Mouse (Mus musculus) heart, embryonic 14.5 days (tissue): ENCODE data around the gene Atg101. TPM values are rescaled to one million over a fixed set of nuclear protein-coding genes. Genes with fewer than 3 reads are reported as not detected.

ENCODE experiments used
- ATAC-seq: fragments of 200-750 bp; cut with Nextera tagmentation; 2 replicates; pipeline ENCODE4 v1.8.0; 2017; ENCODE audit warnings: low read depth, moderate TSS enrichment; ENCODE audit not compliant: insufficient number of reproducible peaks, insufficient read depth, low FRiP score
- H3K27ac ChIP-seq, 2 experiments: fragments of 200-500 bp in 1 of 2; fragments of 300-500 bp in 1 of 2; sonication (generic) in 1 of 2; replicated peaks in 1 of 2; 2 replicates each; pipeline ENCODE4 v1.5.1; 2012 to 2014; ENCODE audit warnings: low read depth in 2 of 2, low read length in 2 of 2, control low read depth in 1 of 2, mild to moderate bottlenecking in 1 of 2, mixed read lengths in 1 of 2; ENCODE audit not compliant: control insufficient read depth in 1 of 2, insufficient read depth in 1 of 2
- H3K27me3 ChIP-seq: fragments of 300-500 bp; sonication (generic); 2 replicates; pipeline ENCODE4 v1.6.1; 2014; ENCODE audit warnings: mild to moderate bottlenecking, low read length, control low read depth; ENCODE audit not compliant: control insufficient read depth, insufficient read depth
- H3K36me3 ChIP-seq: fragments of 300-500 bp; sonication (generic); 2 replicates; pipeline ENCODE4 v1.6.1; 2014; ENCODE audit warnings: mild to moderate bottlenecking, control low read depth, low read length, mixed read lengths; ENCODE audit not compliant: control insufficient read depth, insufficient read depth
- H3K4me1 ChIP-seq, 2 experiments: fragments of 200-500 bp in 1 of 2; fragments of 300-500 bp in 1 of 2; sonication (generic) in 1 of 2; 2 replicates each; pipeline ENCODE4 v1.6.1; 2012 to 2014; ENCODE audit warnings: low read length in 2 of 2, control low read depth in 1 of 2, mixed read lengths in 1 of 2; ENCODE audit not compliant: control insufficient read depth in 2 of 2, insufficient read depth in 2 of 2
- H3K4me2 ChIP-seq: fragments of 300-500 bp; sonication (generic); 2 replicates; pipeline ENCODE4 v1.6.1; 2014; ENCODE audit warnings: mild to moderate bottlenecking, low read length
- H3K4me3 ChIP-seq, 2 experiments: fragments of 200-500 bp in 1 of 2; fragments of 300-500 bp in 1 of 2; sonication (generic) in 1 of 2; 2 replicates each; pipeline ENCODE4 v1.5.1; 2012 to 2014; ENCODE audit warnings: low read length in 2 of 2, mild to moderate bottlenecking in 2 of 2, control low read depth in 1 of 2, low read depth in 1 of 2, moderate library complexity in 1 of 2; ENCODE audit not compliant: control insufficient read depth in 1 of 2, insufficient read depth in 1 of 2
- H3K9ac ChIP-seq: fragments of 300-500 bp; sonication (generic); 2 replicates; pipeline ENCODE4 v1.6.1; 2014; ENCODE audit warnings: mild to moderate bottlenecking, low read length
- H3K9me3 ChIP-seq: fragments of 300-500 bp; sonication (generic); 2 replicates; pipeline ENCODE4 v1.6.1; 2016; ENCODE audit warnings: low read length, control low read depth; ENCODE audit not compliant: control insufficient read depth
- WGBS: fragments of 180-500 bp; shearing (Covaris S2); extraction: QIAGEN DNeasy Blood & Tissue Kit; methylation state at CpG from one replicate; pipeline ENCODE4 v1.1.7; 2014; 5-methylcytosine and 5-hydroxymethylcytosine counted together
- polyA plus RNA-seq: library from polyadenylated mRNA; unstranded; fragments of >200 nt; fragmentation: Nextera tagmentation; extraction: Ambion mirVana; gene quantifications from 2 replicates; pipeline ENCODE4 v1.2.1, GENCODE M21; 2014

The Atg101 gene
- polyA plus RNA-seq, 1 experiment from 2014 or later = 50.4 TPM

- 0 out of 2 replicates have a peak within 1 kb of the TSS, but pooled peaks have one; percentile 8 for H3K4me2 ChIP-seq
- H3K9ac ChIP-seq = no peak within 1 kb of the TSS
- ATAC-seq = no peak
- peaks cover 9 to 12% of the 10 kb centered on the region in 2 experiments for H3K4me1 ChIP-seq
- H3K9me3 ChIP-seq = no peaks in the 10 kb centered on the region
- H3K36me3 ChIP-seq = peaks cover 41% of the 10 kb centered on the region
- no peak within 1 kb of the TSS for H3K27ac ChIP-seq
- 38% methylated on average over 18 of the region's 18 CpGs for WGBS
- H3K27me3 ChIP-seq = no peaks in the 10 kb centered on the region
- H3K4me3 ChIP-seq = no peak within 1 kb of the TSS
Observed at GRCm38 (mm10) chr15:101293025-101293621, 9.1 kb downstream of the Atg101 start, which contains the start of gene 6030408B16Rik. Gene 6030408B16Rik, plus strand, starts transcription at chr15:101293212.

GRCm38 (mm10) chr15:101294028-101294894 lies 10.2 kb downstream of the Atg101 start:
- Histone ChIP-seq H3K4me3 (no peak overlapping the region), H3K9me3 (no peaks in the 10 kb centered on the region), H3K4me1 (peaks cover 16 to 22% of the 10 kb centered on the region in 2 experiments), H3K36me3 (peaks cover 29% of the 10 kb centered on the region), H3K27me3 (no peaks in the 10 kb centered on the region), H3K9ac (no peak overlapping the region), H3K27ac (no peak overlapping the region), H3K4me2 (peak overlapping the region; percentile 8; the same call in 1 of the 2 replicates)
- ATAC-seq = no peak
- WGBS = 47% methylated on average over 16 of the region's 16 CpGs

GRCm38 (mm10) chr15:101295106-101295505 lies 11.0 kb downstream of the Atg101 start:
- ATAC-seq = no peak
- no peaks in the 10 kb centered on the region for H3K27me3 ChIP-seq
- H3K27ac ChIP-seq = no peak overlapping the region
- peaks cover 25 to 30% of the 10 kb centered on the region in 2 experiments for H3K4me1 ChIP-seq
- no peak overlapping the region for H3K4me2 ChIP-seq
- H3K4me3 ChIP-seq = no peak overlapping the region
- H3K9ac ChIP-seq = no peak overlapping the region
- H3K9me3 ChIP-seq = no peaks in the 10 kb centered on the region
- peaks cover 21% of the 10 kb centered on the region for H3K36me3 ChIP-seq
- 66% methylated on average over 7 of the region's 7 CpGs for WGBS

GRCm38 (mm10) chr15:101295616-101296015 lies 11.5 kb downstream of the Atg101 start:
- no peak overlapping the region for H3K4me2 ChIP-seq
- ATAC-seq = no peak
- no peak overlapping the region for H3K9ac ChIP-seq
- peaks cover 25 to 32% of the 10 kb centered on the region in 2 experiments for H3K4me1 ChIP-seq
- H3K4me3 ChIP-seq = no peak overlapping the region
- no peaks in the 10 kb centered on the region for H3K27me3 ChIP-seq
- WGBS = 88% methylated on average over 10 of the region's 10 CpGs
- no peaks in the 10 kb centered on the region for H3K9me3 ChIP-seq
- H3K27ac ChIP-seq = no peak overlapping the region
- H3K36me3 ChIP-seq = peaks cover 16% of the 10 kb centered on the region

- H3K4me3 ChIP-seq = no peak overlapping the region
- no peak for ATAC-seq
- H3K4me1 ChIP-seq = peaks cover 25 to 32% of the 10 kb centered on the region in 2 experiments
- H3K9me3 ChIP-seq = no peaks in the 10 kb centered on the region
- WGBS = 77% methylated on average over 11 of the region's 11 CpGs
- no peak overlapping the region for H3K27ac ChIP-seq
- H3K9ac ChIP-seq = no peak overlapping the region
- no peaks in the 10 kb centered on the region for H3K27me3 ChIP-seq
- no peak overlapping the region for H3K4me2 ChIP-seq
- peaks cover 11% of the 10 kb centered on the region for H3K36me3 ChIP-seq
Observed at GRCm38 (mm10) chr15:101296091-101296490, 12.0 kb downstream of the Atg101 start.

GRCm38 (mm10) chr15:101297988-101298387 lies 13.9 kb downstream of the Atg101 start:
- H3K4me2 ChIP-seq = peak overlapping the region; percentile 32
- no peaks in the 10 kb centered on the region for H3K9me3 ChIP-seq
- no peak overlapping the region for H3K4me3 ChIP-seq
- H3K4me1 ChIP-seq = peaks cover 25 to 31% of the 10 kb centered on the region in 2 experiments
- H3K9ac ChIP-seq = peak overlapping the region; percentile 30; the same call in 1 of the 2 replicates
- ATAC-seq = no peak
- H3K36me3 ChIP-seq = no peaks in the 10 kb centered on the region
- 32% methylated on average over 7 of the region's 7 CpGs for WGBS
- H3K27ac ChIP-seq = 0 out of 4 replicates have a peak overlapping the region, but pooled peaks of 1 of the 2 experiments have one; percentile 14
- H3K27me3 ChIP-seq = no peaks in the 10 kb centered on the region

- Histone ChIP-seq H3K4me2 (peak overlapping the region; percentile 32), H3K36me3 (no peaks in the 10 kb centered on the region), H3K9ac (peak overlapping the region; percentile 30; the same call in 1 of the 2 replicates), H3K9me3 (no peaks in the 10 kb centered on the region), H3K27me3 (no peaks in the 10 kb centered on the region), H3K27ac (0 out of 4 replicates have a peak overlapping the region, but pooled peaks of 1 of the 2 experiments have one; percentile 14), H3K4me3 (no peak overlapping the region), H3K4me1 (peaks cover 20 to 25% of the 10 kb centered on the region in 2 experiments)
- WGBS = 20% methylated on average over 7 of the region's 7 CpGs
- ATAC-seq = no peak
Observed at GRCm38 (mm10) chr15:101298550-101298949, 14.5 kb downstream of the Atg101 start.
